Mouse (Mus musculus): ENCODE results near the gene Mum1.
"Not testable (repeated sequence)": the region's sequence is repeated elsewhere in the genome, so short reads cannot be mapped to it uniquely, and the experiment has no call there.

Mum1 gene

DNA sequence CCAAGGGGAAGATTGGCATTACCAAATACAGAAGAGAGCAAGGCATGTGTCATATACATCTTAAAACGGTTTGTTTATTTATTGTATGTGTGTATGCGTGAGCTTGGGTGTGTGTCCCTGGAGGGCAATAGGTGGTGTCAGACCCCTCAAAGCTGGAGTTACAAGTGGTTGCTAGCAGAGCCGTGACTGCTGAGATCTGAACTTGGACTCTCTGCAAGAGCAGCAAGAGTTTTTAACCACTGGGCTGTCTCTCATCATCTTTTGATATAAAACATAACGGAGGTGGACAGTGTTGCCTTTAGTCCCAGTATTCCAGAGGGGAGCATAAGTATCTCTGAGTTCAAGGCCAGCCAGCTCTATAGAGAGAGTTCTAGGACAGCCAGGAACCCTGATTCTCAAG lies 18.0 kb upstream of the Mum1 start:
- no peak for DNase-seq (ENCODE audit: low spot score in 2 of 2)

DNA sequence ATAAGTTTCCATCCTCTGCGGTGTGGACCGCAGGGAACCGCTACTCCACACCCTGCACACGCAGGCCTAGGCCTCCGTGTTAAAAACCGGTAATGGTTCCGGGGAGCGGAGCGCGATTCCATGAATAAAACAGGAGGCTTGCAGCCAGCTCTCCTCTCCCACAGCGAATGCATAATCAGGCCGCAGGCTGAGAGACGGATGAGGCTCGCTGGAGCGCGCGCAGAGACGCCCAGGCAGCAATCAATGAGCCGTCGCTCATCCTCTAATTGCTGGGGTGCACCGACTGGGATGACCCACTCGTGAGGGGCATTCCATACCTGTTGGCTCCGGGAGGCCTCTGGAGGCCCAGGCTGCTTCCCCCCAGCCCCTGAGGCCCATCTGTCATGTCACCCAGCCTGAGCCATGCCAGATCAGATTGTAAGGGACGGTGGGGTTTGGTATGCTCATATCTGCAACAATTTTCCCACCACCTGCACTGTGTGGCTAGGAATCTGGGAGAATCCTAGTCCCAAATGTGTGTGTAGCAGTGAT lies 17.3 kb upstream of the Mum1 start:
- no peak for DNase-seq (ENCODE audit: low spot score in 2 of 2)

DNA sequence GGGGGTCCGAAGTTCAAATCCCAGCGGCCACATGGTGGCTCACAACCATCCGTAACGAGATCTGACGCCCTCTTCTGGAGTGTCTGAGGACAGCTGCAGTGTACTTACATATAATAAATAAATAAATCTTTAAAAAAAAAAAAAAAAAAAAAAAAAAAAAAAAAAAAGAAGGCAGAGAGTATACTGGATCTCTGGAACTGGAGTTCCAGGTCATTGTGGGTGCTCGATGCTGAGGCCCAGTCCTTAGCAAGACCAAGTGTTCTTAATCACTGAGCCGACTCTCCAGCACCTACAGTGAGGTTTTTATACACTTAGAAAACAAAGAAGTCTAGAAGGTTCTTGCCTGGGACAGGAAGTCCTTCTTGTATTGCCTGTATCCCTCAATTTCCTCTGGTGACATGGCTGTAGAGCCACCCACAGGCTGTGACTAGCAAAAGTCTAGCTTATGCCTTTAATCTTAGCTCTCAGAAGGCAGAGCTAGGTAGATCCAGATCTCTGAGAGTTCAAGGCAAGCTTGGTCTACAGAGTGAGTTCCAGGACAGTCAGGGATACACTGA lies 14.6 kb upstream of the Mum1 start:
- not testable (repeated sequence) for DNase-seq (ENCODE audit: low spot score in 2 of 2)

DNA sequence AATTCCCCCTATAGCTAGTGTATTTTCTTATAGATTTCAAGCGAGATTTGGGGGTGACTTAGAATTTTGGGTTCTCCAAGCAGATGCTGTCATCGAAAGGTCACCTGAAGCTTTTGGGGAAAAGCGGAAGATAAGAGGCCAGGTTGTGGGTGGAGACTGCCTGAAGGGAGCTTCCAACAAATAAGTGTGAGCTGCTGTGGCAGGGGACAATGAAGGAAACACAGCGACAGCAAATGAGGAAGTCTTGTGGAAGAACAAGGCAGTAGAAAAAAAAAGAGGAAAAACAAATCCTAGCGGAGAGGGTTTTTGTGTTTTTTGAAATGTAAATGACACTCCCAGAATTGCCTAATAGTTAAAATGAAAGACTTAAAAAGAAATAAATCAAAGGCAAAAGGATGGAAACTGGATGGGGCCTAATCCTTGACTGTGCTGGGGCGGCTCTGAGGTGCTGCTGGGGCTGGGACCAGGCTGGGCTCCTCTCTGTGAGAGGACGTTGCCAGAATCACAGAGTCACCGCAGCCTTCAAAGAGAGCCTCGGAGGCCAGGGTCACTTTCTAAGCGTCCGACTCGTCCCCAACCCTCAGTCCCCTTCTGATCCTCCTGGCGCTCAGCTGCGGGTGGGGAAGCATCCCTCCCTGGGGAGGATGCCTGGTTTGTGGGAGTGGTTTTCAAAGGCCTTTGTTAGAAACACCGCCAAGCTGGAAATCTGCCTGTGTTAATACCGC lies 11.0 kb upstream of the Mum1 start:
- DNase-seq (ENCODE audit: low spot score in 2 of 2): no peak

DNA sequence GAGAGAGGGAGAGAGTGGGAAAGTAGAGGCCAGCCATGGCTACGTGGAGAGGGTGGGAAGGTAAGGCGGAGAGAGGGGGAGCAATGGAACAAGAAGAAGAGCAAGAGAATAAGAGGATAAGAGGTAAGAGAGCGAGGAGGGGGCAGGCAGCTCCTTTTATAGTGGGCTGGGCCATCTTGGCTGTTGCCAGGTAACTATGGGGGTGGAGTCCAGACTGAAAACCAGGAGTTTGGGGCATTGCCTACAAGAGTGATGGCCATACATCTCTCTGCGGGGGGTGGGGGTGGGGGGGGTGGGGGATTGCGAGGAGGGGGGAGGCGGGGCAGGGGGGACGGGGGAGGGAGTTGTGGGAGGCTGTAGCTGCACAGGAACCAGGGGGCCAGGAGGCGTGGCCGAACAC lies 5.6 kb upstream of the Mum1 start:
- no peak for DNase-seq (ENCODE audit: low spot score in 2 of 2)

DNA sequence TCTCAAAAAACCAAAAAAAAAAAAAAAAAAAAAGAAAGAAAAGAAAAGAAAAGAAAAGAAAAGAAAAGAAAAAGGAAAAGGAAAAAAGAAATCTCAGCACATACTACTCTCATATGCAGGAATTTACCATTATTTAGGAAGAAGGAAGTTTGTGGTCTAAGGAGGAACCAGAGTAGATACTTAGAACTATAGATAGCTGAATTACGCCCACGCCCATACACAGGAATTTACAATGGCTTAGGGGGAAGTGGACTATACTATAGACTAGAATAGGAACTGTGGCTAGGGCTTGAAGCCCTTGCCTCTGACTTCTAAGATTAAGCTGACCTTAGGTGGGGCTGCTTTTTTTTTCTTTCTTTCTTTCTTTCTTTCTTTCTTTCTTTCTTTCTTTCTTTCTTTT lies 3.1 kb upstream of the Mum1 start:
- DNase-seq (ENCODE audit: low spot score in 2 of 2): not testable (repeated sequence)

DNA sequence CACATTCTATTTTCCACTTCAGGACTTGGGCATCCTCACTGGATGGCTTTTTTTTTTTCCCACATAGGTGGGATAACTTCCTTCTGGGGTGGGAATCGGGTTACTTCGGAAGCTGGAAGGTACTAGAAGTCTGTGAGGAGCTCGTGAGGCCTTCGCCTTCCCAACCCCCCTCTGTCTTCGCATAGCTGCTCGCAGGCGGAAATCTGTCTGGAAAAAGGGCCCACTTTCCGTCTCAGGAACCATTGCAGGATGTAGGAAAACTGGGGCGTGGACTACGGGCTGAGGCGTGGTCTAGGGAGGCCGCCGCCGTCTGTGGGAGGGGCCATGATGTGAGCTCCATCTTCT lies 191 bp upstream of the Mum1 start:
- no peak for DNase-seq (ENCODE audit: low spot score in 2 of 2)

DNA sequence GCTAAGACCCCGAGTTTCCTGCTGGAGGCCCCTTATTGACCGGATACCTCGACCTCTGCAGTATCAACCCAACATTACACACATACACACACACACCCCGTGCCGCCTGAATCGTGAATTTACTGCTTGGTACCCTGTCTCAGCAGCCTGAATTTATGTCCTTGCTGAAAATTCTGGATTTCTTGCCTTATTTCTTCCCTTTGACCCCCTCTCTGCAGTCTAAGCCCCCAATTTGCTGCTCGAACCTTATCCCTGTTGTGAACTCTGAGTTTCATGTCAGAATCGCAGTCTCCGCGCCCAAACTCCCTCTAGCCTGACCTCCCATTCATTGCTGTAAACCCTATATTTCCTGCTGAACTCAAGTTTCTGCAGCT lies 919 bp downstream of the Mum1 start:
- no peak for DNase-seq (ENCODE audit: low spot score in 2 of 2)

DNA sequence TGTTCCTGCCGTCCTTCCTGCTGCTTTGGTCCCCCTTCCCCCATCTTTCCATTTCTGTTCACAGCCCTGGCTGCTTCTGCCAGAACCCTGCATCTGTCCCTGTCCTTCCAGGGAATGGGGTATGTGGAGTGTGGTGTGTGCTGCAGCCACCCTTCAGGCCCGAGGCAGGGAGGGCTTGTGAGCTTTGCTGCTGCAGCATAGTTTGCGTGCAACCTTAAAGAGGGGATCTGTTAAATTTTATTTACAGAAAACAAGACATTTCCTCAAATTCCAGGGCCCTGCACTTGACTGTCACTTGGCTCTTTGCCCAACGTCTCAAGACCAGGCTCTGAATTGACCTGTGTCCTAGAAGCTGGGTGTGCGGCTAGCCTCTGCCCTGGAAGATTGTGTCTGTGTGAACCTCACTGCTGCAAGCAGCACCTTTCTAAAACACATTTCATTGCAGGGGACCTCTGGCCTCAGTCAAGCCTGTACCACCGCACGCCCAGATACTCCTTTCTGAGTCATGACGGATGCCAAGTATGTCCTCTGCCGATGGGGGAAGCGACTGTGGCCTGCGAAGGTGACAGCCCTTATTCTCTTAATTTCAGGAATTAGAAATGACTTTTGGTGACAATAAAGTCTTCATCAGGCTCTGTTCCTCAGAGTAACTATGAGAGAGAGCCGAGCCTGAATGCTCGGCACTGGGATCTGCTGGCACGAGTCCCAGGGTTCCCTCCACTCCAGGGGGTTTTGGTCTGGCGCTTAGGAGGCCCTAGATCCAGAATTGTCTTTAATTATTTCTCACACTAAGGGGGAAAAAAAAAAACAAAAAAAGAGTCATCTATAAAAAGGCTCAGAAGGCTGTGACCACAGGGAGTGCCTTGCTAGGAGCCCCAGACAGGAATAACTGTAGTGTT lies 1.9 kb downstream of the Mum1 start:
- DNase-seq (ENCODE audit: low spot score in 2 of 2): no peak

DNA sequence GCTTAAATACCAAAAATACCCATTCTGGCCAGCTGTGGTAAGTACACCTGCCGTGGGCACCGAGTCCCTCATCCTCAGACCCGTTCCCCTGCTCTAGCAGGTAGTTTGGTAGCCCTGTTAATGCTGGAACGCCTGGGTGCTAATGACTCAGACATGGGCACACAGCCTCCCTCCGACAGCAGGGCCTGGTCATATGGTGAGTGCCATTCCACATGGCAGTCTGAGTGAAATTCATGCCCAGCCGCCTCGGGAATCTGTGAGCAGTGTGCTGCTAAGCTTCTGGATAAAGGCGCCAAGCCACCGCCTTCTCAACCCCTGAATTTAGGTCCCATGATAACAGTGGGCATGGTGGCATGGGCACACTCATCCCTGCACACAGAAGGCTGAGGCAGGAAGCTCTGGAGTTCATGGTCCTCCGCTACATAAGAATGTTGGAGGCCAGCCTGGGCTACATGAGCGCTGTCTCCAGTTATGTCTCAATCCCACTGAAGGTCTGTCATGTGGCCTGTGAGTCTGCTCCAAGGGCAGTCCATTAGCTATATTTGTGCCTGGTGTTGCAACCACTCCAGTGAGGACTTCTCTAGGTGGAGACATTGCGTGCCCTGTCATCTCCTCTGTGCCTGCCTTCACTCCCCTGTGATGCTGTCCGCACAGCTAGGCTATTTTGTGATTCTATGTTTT lies 10.1 kb downstream of the Mum1 start:
- DNase-seq (ENCODE audit: low spot score in 2 of 2): no peak

DNA sequence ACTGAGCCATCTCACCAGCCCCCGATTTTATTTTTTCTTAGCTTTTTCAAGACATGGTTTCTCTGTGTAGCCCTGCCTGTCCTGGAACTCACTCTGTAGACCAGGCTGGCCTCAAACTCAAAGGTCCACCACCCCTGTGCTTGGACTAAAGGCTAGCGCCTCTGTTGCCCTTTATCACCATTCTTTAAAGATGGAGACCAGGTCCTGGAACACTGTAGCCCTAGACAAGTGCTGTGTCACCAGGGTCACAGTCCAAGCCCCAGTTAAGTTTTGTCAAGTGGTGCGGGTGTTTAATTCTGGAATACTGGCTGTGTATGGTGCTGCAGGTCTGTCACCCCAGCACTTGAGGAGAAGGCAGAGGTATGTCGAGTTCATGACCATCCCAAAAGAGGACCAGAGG lies 10.8 kb downstream of the Mum1 start:
- DNase-seq (ENCODE audit: low spot score in 2 of 2): no peak

DNA sequence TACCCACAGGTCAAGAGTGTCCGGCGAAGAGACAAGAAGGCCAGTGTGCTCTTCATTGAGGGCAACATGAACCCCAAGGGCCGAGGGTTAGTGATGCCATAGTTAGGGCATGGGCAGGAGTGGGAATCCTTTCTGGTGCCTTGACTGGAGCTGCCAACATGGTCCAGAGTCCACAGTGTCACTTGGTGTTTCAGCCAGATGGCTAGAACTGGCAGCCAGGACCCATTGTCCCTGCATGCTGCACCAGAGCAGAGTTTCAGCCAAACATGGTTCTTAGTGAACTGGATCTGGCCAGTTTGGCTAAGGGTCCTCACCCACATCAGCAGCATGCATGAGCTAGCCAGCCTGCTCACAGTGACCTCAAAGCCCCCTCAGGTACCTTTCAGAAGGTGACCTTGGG lies 12.1 kb downstream of the Mum1 start:
- no peak for DNase-seq (ENCODE audit: low spot score in 2 of 2)

DNA sequence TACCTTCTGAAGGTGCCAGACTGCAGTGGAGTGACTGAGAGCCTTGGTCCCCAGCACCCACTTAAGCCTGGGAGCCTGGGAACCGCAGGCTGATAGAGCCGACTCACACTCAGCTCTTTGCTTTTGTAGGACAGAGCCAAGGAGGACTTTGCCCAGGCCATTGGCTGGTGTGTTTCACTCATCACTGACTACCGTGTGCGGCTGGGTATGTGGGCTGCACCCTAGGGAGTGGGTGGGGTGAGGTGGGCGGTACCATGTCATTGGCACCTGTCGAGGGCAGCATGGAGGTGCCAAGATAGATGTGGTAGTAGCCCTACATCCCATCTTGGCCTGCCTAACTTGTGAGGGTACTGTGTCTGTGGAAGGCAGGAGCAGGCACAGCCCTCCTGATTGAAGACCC lies 13.6 kb downstream of the Mum1 start:
- DNase-seq (ENCODE audit: low spot score in 2 of 2): no peak

DNA sequence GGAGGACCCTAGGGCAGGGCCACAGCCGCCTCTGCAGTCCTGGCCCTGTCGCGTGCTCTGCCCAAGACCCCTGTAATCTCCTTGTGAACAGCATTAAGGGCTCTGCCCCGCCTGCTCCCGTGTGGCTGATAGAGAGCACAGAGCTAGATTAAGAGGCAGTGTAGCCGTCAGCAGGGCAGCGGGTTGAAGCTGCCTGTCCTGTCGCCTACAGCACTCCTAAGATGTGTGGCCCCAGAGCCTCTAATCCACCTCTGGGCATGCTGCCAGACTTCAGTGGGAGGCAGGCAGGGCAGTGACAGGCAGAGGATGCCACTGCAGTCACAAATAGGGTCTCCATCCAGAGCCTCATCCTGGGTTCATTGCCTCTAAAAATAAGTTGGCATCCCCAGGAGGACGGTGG lies 15.9 kb downstream of the Mum1 start:
- DNase-seq (ENCODE audit: low spot score in 2 of 2): no peak

DNA sequence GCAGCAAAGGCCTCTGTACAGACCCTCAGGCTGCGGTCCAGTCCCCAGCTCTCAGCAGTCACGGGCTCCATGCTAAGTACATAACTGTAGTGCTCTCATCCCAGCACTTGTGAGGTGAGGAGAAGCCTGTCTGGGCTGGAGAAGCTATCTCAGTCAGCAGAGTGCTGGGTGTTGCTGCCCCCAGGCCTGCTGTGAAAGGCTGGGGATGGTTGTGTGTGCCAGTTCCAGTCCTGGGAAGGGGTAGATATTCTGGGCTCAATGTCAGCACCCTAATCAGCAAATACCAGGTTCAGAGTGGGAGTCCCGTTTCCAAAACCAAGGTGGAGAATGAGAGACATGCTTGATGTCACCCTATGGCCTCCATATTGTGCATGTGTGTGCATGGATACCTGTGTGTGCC lies 16.4 kb downstream of the Mum1 start:
- no peak for DNase-seq (ENCODE audit: low spot score in 2 of 2)

DNA sequence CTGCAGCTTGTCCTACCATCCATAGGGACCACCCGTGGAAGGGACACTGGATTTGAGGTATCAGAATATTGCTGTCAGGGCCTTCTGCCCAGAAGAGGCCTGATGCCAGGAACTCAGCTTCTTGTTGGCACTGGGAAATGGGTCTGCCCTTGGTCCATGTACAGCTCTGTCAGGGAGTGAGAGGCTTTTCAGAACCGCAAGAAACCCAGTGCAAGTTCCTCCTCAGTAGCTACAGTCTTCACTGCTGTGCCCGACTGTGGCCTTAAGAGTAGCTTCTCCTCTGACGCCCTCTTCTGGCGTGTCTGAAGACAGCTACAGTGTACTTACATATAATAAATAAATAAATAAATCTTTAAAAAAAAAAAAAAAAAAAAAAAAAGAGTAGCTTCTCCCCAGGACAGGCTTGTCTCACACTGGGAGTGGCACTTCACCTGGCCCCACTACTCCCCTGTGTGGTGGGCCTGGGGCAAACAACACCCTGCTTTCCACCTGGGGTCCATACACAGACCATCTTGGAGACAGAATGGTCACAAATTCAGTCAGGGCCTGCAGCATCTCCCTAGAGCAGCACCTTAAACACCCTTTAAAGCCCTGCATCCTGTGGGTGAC lies 18.7 kb downstream of the Mum1 start:
- no peak for DNase-seq (ENCODE audit: low spot score in 2 of 2)

DNA sequence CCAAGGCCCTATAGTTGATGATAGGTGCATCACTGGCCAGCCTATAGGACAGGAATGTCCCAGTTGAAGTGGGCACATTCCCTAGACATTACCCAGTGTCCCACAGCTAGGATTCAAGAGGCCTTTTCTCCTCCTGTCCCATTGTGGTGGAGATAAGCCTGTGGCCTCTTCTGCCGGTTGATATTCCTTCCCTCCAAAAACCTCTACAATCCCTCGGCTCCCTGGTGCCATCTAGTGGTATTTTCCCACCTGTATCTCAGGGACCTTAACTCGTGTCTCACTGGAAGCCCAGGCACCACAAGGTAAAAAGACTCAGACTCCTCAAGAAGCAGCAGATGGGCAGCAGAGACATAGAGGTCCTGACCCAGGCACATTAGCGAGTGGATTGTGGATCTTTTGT lies 19.4 kb downstream of the Mum1 start:
- DNase-seq (ENCODE audit: low spot score in 2 of 2): peak in 1 of 2 experiments; percentile 51

DNA sequence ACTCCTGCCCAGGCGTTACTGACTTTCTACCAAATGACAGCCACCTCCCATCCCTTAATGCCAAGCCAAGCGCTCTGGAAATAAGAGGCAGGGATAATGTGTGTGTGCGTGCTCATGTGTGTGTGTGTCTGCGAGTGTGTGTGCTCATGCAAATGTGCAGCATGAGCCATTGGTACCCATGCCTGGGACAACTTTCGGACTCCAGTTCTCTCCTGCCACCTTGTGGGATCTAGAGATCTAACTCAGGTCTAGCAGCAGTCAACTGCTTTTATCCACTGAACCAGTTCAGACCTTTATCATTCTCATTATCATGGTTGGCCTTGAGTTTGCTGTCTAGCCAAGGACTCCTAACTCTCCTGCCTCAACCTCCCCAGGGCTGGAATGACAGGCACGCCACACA lies 21.6 kb downstream of the Mum1 start:
- DNase-seq (ENCODE audit: low spot score in 2 of 2): no peak

DNA sequence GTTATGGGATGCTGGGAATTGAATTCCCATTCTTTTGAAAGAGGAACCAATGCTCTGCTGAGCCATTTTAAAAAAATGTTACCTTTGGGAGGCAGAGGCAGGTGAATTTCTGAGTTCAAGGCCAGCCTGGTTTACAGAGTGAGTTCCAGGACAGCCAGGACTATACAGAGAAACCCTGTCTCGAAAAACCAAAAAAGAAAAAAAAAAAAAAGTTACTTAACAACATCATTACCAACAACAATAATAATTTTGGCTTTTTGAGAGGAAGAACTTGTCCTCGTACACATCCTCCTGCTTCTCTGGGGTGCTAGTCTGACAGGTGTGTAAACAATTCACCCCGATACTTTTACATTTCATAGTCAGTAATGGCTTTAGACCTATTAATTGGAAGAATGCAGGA lies 22.2 kb downstream of the Mum1 start:
- not testable (repeated sequence) for DNase-seq (ENCODE audit: low spot score in 2 of 2)

DNA sequence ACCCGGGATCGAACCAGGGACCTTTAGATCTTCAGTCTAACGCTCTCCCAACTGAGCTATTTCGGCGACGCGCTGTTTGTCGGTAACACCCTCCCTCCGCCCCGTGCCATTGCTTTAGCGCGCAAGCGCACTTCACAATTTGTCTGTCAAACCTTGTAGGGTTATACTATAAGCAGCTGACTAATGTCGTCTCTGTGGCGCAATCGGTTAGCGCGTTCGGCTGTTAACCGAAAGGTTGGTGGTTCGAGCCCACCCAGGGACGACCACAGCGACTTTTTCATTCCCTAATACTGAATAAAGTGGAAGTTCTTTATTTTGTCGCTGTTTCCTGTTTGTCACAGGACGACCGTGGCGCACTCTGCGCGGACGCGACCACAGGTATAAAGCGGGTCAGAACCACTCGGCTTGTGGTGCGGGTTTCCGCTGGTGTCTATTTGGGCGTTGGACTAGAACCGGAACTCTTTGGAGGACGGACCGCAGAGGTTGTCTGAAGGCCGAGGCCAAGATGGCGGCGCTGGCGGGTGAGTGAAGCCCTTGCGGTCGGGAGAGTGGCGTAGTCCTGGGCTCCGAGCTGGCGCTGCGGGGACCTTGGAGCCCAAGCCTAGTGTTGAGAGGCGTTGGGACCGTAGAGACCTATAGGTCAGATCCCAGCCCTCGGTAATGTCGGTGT lies 22.9 kb downstream of the Mum1 start, which contains the start of gene Ndufs7:
TSS of gene Ndufs7 (plus strand) at position 151 of the 670 bp plus-strand sequence.
- peak; percentile 92 to 93 for DNase-seq (ENCODE audit: low spot score in 2 of 2)

DNA sequence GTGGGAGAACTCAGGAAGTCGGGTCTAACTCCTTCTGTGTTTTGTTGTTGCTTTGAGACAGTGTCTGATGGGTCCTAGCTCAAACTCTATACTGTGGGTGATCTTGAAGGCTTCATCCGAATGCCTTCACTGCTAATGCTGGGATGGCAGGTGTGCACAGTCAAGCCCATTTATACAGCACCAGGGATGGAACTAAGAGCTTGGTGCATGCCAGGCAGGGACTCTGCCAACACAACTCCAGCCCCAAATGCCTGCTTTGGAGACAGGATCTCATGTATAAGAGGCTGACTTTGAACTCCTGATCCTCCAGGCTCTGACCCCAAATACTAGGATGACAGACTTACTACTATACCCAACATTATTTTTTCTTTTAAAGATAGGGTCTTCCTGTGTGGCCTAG lies 23.8 kb downstream of the Mum1 start:
- no peak for DNase-seq (ENCODE audit: low spot score in 2 of 2)

Data from right cerebral cortex, postnatal 36 days (tissue).